Mouse (Mus musculus) cerebellum, postnatal 36 days (tissue): ENCODE measurements around the gene 4930451I11Rik.

Source experiments
- DNase-seq, 2 experiments: peaks; one replicate each; pipeline ENCODE4 v3.0.0; 2021 to 2022; ENCODE audit warnings: mixed read lengths in 2 of 2

The 4930451I11Rik gene

DNA sequence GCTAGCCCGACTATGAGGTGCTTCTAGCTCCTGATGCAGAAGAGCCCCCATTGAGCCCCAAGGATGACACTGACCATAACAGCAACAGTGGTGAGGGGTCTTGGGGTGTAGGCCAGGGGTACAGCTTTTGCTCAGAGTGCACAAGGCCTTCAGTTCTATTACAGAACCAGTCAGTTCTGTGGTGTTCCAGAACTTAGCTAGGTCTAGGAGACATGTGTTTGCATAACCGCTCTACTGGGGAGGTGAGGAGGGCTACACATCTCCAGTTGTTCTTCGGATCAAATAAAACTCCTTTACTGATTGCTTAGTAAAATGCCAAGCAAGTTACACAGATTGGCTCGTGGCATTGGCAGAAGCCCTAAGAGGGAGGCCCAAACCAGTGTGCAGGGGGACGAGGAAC lies at the start of gene 4930451I11Rik:
TSS of gene 4930451I11Rik (minus strand) at position 101 of the 400 bp plus-strand sequence.
- no peak for DNase-seq

DNA sequence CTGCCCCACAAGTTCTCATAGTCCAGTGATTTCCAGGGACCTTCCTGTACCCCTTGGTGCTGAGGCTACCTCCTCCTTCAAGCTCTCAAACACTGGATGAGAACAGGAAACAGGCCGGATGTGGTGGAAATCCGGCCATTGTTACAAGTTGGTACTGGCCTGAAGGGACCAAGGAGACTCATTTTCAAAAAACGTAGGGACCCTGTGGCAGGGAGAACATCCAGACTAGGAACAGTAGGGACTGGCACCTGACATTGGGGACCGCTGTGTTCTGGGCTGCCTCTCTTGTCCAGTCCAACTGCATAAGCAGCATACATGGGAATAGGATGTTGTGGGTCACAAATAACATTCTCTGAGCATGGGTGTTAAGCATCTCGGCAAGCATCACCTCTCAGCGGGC lies 49.6 kb upstream of the 4930451I11Rik start:
- DNase-seq: no peak

DNA sequence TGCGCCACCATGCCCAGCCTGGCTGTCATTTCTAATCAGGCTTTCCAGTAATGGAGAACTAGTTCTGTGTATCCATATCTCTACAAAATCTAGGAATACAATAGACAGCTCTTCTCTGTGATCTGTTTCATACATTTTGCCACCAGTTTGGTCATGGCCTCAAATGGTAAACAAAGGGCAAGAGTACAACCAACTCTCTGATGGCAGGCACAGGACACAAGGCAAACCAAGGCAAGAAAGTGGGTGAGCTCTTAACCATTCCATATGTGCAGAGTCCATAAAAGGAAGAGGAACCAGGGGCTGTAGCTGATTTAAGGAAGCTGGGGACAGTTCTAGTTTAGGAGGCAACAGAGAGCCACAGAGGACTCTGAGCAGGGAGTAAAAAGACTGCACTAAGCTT lies 45.8 kb upstream of the 4930451I11Rik start:
- DNase-seq: no peak

DNA sequence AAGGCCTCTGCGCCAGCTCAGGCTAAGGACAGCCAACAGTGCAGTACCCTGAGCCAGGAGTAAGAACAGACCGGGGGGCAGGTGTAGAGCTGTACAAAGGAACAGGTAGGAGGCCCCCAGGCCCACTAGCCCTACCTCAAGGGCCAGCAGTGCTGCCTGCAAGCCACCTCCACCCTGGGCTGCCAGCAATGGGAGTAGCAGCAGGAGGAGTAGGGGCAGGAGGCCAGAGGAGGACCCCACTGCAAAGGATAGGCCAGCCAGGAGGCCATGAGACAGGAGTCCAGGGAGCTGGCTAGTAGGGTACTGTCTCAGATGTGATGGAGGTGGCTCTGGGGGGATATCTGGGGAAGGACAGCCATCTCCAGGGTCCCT lies 39.1 kb upstream of the 4930451I11Rik start:
- no peak for DNase-seq

DNA sequence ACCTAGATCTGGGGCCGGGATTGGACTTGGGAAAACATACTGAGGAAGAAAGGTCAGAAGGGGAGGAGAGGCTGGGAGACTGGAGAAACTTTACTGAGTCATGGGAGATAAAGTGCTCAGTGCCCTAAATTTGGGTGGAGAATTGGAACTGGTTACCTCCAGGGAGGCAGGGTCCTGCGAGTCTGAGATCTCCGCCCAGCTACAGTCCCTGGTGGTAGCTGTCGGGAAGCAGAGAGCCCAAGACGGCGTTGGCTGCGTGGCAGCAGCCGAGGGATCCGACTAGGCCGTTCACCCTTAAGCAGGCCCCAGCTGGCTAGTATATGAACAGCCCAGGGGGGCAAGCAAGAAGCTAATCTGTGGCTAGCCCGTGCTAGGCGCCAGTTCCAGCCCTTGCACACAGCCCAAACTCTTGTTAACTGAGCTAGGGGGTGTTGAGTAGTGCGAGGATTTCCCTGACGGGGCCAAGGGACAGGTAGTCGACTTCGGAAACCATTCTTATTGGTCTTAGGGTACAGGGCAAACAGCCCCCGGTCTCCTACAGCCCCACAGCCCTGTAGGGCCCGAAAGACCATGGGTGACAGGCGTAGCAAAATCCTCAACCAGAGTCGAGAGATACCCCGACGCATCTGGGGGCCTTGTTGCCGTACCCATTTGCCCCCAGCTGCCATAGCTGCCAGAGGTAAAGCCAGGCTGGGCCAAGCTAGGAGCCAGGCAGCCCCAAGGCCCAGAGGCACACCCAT lies 38.5 kb upstream of the 4930451I11Rik start:
- no peak for DNase-seq

DNA sequence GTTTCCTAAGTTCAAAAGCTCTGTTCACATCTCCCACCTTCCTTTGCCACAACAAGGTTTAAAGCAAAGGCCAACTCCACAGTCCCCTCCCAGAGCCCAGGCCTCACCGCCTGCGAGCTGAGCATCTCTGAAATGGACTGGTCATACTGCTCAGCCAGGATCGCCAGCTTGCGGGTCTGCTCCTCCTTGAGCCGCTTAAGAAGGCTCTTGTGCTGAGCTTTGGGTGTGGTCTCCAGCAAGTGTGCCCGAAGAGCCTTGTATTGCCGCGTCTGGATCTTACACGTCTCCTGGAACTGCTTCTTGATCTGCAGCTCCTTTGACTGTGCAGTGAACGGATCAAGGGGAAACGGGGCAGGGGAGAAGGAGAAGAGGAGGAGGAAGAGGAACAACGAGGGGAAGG lies 36.6 kb upstream of the 4930451I11Rik start:
- no peak for DNase-seq

DNA sequence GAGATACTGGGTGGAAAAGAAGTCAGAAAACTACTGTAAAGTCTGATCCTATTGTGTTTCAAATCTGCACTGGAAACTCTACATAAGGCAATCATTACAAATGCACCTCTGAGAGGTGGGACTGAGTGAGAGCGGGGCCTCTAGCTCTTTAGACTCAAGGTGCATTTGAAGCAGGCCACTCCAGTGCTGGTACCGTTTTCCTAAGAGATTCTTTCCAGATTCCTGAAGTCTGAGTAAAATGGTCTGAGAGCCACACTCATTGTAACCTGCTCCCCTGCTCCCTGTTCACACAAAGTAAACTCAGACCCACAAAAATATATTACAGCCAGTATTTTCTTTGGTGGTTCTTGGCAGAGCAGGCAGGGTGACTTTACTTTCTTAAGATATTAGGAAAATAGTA lies 36.1 kb upstream of the 4930451I11Rik start:
- DNase-seq: no peak

DNA sequence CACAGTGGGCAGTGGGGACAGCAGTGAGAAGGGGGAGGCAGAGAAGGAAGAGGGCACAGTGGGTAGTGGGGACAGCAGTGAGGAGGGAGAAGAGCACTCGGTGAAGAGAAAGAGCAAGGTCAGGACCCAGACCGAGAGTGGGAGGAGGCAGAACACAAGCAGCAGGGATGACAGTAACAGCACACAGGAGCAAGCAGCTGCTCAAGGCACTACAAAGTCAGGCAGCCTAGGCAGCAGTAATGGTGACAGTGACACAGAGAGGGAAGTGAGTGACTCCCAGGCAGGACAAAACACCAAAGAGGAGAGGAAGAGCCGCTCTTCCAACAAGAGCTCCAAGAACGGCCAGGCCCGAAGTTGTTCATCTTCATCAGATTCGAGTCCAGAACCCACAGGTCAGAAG lies 32.4 kb upstream of the 4930451I11Rik start:
- DNase-seq: no peak

DNA sequence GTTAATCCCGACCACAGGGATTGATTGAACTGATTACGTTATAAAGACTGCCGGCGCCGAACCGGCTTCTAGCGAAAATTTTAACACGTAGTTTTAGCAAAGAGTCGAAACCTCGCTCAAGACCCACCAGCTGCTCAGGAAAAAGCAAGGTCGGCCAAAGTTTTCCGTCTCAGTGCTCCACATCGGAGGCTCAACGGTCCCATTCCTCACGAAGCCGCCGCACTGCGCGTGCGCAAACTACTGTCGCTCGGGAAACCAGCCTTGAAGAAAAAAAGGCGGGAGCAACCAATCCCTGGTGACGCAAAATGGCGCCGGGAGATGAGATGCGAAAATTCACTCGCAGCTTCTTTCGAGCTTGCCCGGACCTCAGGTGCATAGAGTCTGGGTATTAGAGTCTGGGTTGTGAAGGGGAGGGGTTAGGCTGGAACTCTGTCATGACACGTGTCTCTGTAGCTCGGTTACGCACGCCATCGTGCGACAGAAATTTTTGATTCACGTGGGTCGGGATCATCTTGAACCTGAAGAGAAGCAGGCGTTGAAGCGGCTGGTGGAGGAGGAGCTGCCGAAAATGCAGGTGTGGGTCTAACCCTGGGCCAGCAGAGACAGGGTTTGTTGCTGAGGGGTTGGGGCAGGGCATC lies 30.8 kb upstream of the 4930451I11Rik start, which contains the start of gene Ino80e:
TSS of gene Ino80e (minus strand) at position 231 of the 638 bp plus-strand sequence.
- peak; percentile 94 to 97 for DNase-seq

DNA sequence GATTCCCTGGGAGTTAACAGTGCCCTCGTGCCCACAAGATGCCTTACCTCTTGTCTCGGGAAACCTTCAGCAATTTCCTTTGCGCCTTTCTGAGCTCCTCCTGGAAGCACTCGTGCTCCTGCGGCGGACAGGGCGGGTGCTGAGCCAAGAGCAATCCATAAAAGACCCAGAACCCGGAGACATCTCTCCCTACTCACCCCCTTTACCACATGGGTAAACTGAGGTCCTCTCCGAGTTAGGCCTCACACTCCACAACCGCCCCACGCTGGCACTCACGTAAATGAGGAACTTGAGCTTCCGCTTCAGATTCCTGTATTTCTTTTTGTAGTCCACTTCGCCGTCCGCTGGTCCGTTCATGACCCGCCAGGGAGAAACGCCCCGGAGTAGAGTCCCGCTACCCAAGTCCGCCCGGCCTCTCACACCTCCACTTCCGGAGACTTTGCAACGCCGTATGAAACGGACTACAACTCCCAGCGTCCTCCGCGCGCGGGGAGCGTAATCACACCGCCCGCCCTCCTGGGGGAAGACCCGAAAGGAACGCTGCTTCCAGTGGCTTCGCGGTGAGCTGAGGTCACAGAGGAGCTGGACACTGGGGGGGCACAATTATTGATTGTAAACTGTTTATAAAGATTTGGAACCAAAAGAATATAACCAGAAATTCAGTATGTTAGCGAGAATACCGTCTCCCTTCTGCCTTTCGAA lies 30.1 kb upstream of the 4930451I11Rik start, which contains the start of gene Hirip3:
TSS of gene Hirip3 (plus strand) at position 544 of the 702 bp plus-strand sequence.
- peak; percentile 96 for DNase-seq

DNA sequence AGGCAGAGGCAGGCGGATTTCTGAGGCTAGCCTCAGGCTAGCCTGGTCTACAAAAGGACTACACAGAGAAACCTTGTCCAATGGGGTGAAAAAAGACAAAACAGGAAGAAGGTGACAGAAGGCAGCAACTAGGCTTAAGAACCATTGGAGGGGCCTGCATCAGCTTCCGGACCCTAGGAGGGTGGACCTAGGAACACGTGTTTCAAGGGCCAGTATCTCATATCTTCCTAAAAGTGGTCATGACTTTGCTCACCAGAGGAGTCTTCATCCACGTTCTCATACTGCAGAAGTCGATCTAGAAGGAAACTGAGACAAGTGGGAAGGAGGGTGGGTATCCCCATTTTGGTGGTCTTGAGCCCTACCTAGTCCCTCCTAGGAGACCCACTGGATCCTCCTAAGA lies 29.5 kb upstream of the 4930451I11Rik start:
- DNase-seq: no peak

DNA sequence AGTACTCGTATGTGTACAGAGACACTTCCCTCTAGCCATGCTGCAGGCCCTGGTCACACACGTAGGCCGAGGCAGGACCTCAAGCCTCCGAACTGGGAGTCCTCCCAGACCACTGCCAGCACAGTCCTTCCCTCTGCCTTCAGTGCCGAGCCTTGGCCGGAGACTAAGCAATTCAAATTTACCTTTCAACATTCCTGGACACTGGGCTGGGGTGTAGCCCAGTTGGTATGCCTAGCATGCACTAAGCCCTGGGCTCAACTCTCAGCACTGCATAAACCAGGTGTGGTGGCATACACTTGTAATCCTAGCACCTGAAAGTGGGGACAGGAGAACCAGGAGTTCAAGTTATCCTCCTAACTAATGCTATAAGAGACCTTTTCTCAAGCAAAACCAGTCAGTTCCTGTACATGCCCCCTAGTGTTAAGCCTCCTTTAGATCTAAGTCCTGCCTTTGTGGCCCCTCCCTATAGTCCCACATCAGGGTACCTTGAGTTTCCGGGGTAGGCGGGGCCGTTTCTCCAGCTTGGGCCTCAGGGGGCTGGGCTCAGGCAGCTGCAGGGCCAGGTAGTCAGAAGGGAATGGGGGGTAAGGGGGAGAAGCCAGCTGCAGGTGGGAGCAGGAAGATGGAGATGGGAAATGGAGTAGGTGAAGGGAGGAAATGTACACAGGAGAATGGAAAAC lies 25.4 kb upstream of the 4930451I11Rik start:
- DNase-seq: no peak

DNA sequence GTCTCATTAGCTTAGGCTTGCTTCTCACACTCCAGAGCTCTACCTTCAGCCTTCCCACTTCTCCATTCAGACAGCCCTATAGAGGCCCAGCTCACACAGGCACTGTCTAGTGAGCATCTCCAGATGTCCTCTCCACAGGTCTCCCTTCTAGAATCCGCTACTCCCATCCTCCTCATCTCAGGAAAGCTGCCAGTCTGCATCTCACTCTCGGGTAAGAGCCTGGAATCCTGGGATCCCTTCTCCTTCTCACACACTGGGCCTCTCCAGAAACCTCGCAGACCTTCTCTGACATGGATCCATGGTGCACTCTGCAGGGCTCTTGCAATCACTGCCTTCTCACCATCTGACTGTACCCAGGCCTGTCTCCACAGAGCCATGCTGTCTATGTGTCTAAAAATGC lies 24.2 kb upstream of the 4930451I11Rik start:
- DNase-seq: peak; percentile 37 to 39

DNA sequence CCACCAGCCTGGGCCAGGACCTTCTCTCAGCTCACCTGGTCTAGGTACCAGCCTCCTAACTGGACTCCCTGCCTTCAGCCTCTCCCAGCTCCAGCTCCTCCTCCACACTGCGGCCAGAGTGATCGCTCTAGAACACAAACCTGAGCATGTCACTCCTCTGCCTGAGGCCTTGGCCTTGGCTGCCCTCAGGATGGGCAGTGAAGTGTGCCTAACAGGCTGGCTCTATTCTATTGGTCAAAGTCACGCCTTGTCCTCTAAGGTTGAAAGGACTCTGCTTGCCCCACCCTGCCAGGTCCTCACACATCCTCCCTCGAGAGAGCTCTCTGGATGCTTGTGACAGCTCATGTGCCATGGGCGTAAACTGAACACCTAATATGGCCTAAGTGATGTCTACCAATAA lies 22.0 kb upstream of the 4930451I11Rik start:
- DNase-seq: no peak

DNA sequence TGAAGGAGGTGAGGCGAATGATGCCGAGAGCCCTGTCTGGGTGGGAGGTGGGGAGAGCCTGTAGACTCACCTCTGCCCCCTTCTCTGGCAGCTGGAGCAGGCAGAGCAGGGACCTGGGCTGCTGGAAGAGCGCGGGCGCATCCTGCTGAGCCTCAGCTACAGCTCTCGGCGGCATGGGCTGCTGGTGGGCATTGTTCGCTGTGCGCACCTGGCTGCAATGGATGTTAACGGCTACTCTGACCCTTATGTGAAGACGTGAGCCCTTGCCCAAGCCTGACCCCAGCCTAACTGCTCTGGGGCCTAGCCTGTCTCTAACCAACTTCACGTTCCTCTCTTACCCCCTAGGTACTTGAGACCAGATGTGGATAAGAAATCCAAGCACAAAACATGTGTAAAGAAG lies 19.8 kb upstream of the 4930451I11Rik start:
- DNase-seq: no peak

DNA sequence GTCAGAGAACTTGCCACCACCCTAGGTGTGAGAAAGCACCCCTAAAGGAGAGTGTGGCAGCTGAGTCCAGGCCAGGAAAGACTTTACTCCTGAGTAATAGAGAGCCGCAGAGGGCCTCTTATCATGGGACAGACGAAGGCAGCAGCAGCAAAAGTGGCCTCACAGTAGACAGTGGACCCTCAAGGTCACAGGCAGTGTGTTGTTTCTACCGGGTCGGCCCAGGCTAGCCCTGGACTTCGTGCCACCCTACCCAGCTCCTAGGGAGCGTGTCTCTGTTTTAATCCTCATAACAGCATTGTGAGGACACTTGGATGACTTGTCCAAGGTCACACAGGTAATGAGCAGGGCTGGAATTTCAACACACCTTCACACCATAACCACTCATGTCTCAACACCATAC lies 18.7 kb upstream of the 4930451I11Rik start:
- DNase-seq: no peak

DNA sequence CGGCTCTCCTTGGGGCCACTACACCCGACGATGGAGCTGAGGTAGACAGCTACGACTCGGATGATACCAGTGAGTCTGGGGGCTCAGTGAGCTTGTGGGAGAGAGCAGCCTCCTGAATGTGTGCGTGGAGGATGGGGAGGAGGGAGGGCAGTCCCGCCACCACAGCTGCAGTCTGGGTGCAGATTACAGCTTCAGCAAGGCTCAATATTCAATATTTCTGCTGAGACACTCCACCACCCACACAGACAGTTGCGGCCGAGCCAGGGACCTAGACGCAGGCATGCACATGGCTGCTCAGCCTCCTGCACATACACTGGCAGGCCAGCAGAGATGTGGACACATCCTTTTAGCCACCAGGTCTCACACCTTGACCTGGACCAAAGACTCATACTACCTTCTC lies 17.4 kb upstream of the 4930451I11Rik start:
- no peak for DNase-seq

DNA sequence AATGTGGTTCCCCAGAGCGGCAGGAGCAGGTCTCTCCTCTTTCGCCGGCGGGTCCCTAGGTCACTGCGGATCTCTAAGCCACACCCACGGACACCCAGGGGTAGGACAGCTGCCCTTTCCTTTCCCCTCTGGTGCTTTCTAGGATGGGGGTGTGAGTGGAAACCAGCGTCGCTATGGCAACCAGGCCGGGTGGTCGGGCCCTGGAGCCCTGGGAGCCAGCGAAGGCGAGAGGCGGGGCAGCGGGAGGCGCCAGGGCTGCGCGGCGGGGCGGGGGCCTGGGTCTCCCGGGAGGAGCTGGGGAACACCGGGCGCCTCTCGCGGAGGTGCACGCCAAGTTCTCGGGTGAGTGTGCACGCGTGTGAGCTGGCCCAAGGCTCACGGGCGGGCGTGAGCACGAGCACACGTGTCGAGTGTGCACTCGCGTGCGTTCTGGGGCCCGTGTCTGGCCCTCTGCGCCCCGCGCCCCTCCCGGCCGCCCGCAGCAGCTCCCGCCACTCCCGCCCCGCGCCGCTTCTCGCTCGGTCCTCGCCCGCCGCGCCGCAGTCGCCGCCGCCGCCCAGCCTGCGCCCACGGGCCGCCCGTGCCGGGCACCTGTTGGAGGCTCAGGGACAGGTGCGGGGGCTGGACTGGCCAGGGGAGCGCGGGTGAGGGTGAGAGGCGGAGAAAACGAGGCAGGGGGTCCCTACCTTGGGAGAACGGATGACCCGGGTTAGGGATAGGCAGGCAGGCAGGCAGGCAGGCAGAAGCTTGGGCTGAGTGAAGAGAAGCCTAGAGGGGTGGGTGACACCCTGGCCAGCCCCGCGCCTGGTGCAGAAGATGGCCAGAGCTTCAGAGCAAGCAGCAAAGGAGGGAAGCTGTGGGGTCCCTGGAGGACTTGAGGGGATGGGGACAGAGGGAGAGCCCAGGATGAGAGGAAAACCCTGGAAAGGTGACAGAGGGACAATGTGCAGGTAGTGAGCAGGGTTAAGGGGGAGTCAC lies 16.3 kb upstream of the 4930451I11Rik start:
- no peak for DNase-seq

DNA sequence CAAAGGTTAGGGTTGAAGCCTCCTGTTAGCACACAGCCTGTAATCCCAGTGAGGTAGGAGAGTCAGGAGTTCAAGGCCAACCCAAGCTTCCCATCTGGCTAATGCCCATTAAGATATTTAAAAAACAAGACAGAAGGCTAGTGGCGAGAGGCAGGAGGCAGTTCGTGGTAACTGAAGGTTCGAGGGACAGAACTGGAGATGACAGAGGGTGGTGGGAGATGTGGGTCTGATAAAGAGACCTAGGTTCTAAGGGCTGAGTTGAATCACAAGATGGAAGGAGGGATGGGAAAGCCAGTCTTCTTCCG lies 15.6 kb upstream of the 4930451I11Rik start, which contains the start of gene Doc2a:
TSS of gene Doc2a (plus strand) at position 301 of the 305 bp plus-strand sequence.
- no peak for DNase-seq

DNA sequence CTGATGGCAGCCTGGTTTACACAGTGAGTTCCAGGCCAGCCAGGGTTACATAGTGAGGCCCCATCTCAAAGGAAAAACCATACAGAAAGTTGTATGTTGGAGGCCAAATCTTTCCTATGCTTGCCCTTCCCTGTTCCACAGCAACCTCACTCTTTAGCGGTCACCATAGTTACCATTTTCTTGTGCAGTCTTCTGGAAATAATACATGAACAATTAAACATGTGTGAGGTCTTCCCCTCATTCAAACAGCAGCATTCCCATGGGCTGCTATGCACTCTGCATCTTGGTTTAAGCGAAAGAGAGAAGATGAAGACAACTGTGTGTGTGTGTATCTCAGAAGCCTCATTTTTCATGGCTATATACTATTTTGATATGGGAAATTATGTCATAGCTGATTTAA lies 14.1 kb upstream of the 4930451I11Rik start:
- no peak for DNase-seq

DNA sequence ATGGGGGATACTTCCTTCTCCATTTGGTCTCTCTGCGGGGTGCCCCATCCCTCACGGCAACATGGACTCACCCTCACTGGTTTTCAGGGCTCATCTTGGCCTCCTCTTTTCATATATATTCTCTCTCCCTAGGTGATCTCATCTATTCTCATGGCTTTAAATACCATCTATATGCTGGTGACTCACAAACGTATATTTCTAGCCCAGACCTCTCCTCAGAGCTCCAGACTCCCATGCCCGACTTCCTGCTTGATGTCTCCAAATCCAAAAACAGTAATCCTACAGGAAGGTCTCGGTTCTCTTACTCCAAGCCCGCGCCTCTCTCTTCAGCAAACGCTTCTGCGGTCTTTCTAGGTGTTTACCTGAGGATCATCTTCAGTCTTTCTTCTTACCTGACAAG lies 11.8 kb upstream of the 4930451I11Rik start:
- no peak for DNase-seq

DNA sequence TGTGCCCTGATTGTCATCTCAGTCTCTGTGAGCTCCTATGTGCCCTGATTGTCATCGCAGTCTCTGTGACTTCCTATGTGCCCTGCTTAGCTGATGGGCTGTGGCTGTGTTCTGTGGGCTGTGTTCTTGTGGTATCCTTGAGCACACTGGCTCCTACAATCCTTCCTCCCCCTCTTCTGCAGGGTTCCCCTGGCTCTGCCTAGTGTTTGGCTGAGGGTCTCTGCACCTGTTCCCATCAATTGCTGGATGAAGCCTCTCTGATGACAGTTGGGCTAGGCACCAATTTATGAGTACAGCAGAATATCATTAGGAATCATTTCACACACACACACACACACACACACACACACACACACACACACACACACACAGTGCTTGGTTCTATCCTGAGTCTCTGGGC lies 1.9 kb upstream of the 4930451I11Rik start:
- no peak for DNase-seq
